Mouse (Mus musculus) left cerebral cortex, adult 2 months (tissue): ENCODE measurements around the gene Gpatch8. TPM values are rescaled to one million over a fixed set of nuclear protein-coding genes. Genes with fewer than 3 reads are reported as not detected.

Experiments
- DNase-seq, 2 experiments: peaks; one replicate each; pipeline ENCODE4 v3.0.0; 2021 to 2022; ENCODE audit warnings: low spot score in 2 of 2, mixed read lengths in 1 of 2; ENCODE audit errors: extremely low spot score in 1 of 2
- H3K27ac ChIP-seq: fragments of 200-600 bp; 2 replicates; pipeline ENCODE4 v1.8.1; 2022
- H3K4me3 ChIP-seq: fragments of 200-600 bp; 2 replicates; pipeline ENCODE4 v1.8.1; 2022
- CTCF ChIP-seq: fragments of 200-600 bp; IDR thresholded peaks from 2 replicates; pipeline ENCODE4 v1.8.1; 2022; ENCODE audit warnings: antibody characterized with exemption, mild to moderate bottlenecking, moderate library complexity
- intact Hi-C: fragments of 180-260 bp; cut with DNase I; formaldehyde crosslinking; loops from one replicate; pipeline ENCODE4 v1.15.1; 2025
- total RNA-seq, 2 experiments: library from RNA; stranded (reverse); gene quantifications; 2 replicates each; pipeline ENCODE4 v1.2.3; 2021

Gene Gpatch8
- total RNA-seq, 2 experiments from 2014 or later, result 57.1 to 60.5 TPM

GRCm38 (mm10) chr11:102539690-102540089, 16.5 kb downstream of the Gpatch8 start:
- H3K4me3 ChIP-seq, result no peak overlapping the region
- intact Hi-C loops, result no loop called here
- no peak for DNase-seq
- no peak for TF ChIP-seq CTCF
- H3K27ac ChIP-seq, result no peak overlapping the region

- intact Hi-C loops, result no loop called here
- no peak for DNase-seq
- Histone ChIP-seq H3K27ac (no peak overlapping the region), H3K4me3 (no peak overlapping the region)
- no peak for TF ChIP-seq CTCF
Measured at GRCm38 (mm10) chr11:102536210-102536609, 20.0 kb downstream of the Gpatch8 start.

- intact Hi-C loops, result no loop called here
- no peak for TF ChIP-seq CTCF
- Histone ChIP-seq H3K27ac (no peak overlapping the region), H3K4me3 (no peak overlapping the region)
- DNase-seq, result no peak
Measured at GRCm38 (mm10) chr11:102534078-102534477, 22.1 kb downstream of the Gpatch8 start.

GRCm38 (mm10) chr11:102531425-102531824, 24.8 kb downstream of the Gpatch8 start:
- Histone ChIP-seq H3K27ac (no peak overlapping the region), H3K4me3 (no peak overlapping the region)
- no peak for DNase-seq
- no peak for TF ChIP-seq CTCF
- intact Hi-C loops, result no loop called here

GRCm38 (mm10) chr11:102514793-102515424, 41.3 kb downstream of the Gpatch8 start:
- Histone ChIP-seq H3K27ac (no peak overlapping the region), H3K4me3 (no peak overlapping the region)
- intact Hi-C loops, result no loop called here
- TF ChIP-seq CTCF, result no peak
- DNase-seq, result no peak

GRCm38 (mm10) chr11:102510226-102510625, 46.0 kb downstream of the Gpatch8 start:
- intact Hi-C loops, result no loop called here
- Histone ChIP-seq H3K27ac (no peak overlapping the region), H3K4me3 (no peak overlapping the region)
- no peak for DNase-seq
- TF ChIP-seq CTCF, result no peak

- TF ChIP-seq CTCF, result no peak
- no peak overlapping the region for H3K27ac ChIP-seq
- DNase-seq, result no peak
- intact Hi-C loops, result no loop called here
- H3K4me3 ChIP-seq, result no peak overlapping the region
Measured at GRCm38 (mm10) chr11:102496732-102497131, 59.5 kb downstream of the Gpatch8 start.

- DNase-seq, result no peak
- Histone ChIP-seq H3K27ac (no peak overlapping the region), H3K4me3 (no peak overlapping the region)
- no peak for TF ChIP-seq CTCF
- intact Hi-C loops, result no loop called here
Measured at GRCm38 (mm10) chr11:102496206-102496605, 60.0 kb downstream of the Gpatch8 start.

GRCm38 (mm10) chr11:102495742-102496141, 60.5 kb downstream of the Gpatch8 start:
- no peak overlapping the region for H3K4me3 ChIP-seq
- no peak overlapping the region for H3K27ac ChIP-seq
- DNase-seq, result no peak
- intact Hi-C loops, result no loop called here
- TF ChIP-seq CTCF, result no peak

- no peak for DNase-seq
- intact Hi-C loops, result no loop called here
- H3K4me3 ChIP-seq, result no peak overlapping the region
- no peak overlapping the region for H3K27ac ChIP-seq
- TF ChIP-seq CTCF, result no peak
Measured at GRCm38 (mm10) chr11:102495114-102495513, 61.1 kb downstream of the Gpatch8 start.

- intact Hi-C loops, result no loop called here
- no peak for DNase-seq
- no peak overlapping the region for H3K27ac ChIP-seq
- TF ChIP-seq CTCF, result no peak
- no peak overlapping the region for H3K4me3 ChIP-seq
Measured at GRCm38 (mm10) chr11:102494063-102494650, 62.0 kb downstream of the Gpatch8 start.

GRCm38 (mm10) chr11:102493241-102493640, 63.0 kb downstream of the Gpatch8 start:
- no peak for DNase-seq
- H3K27ac ChIP-seq, result no peak overlapping the region
- intact Hi-C loops, result no loop called here
- H3K4me3 ChIP-seq, result no peak overlapping the region
- TF ChIP-seq CTCF, result no peak

- Histone ChIP-seq H3K4me3 (no peak overlapping the region), H3K27ac (no peak overlapping the region)
- no peak for TF ChIP-seq CTCF
- intact Hi-C loops, result loop anchor here (2.0 to 5.0 kb wide), 3 partner anchors 69 to 163 kb away; partner anchors contain the start of gene Gpatch8
- no peak for DNase-seq
Measured at GRCm38 (mm10) chr11:102487901-102488300, 68.3 kb downstream of the Gpatch8 start.
